Mouse (Mus musculus) heart, postnatal 14 days (tissue): ENCODE data around the gene Dazap2. TPM values are rescaled to one million over a fixed set of nuclear protein-coding genes. Genes with fewer than 3 reads are reported as not detected.
"Not testable (repeated sequence)": the region's sequence is repeated elsewhere in the genome, so short reads cannot be mapped to it uniquely, and the experiment has no call there.

Experiments used
- DNase-seq, 2 experiments: peaks; one replicate each; pipeline ENCODE4 v3.0.0; 2021 to 2022
- intact Hi-C: fragments of 180-260 bp; cut with DNase I; formaldehyde crosslinking; loops from one replicate; pipeline ENCODE4 v1.15.1; 2025
- total RNA-seq, 2 experiments: library from RNA; stranded (reverse); gene quantifications; 2 replicates each; pipeline ENCODE4 v1.2.3; 2021

Dazap2 gene
- total RNA-seq, 2 experiments from 2014 or later = 146 to 158 TPM

DNA sequence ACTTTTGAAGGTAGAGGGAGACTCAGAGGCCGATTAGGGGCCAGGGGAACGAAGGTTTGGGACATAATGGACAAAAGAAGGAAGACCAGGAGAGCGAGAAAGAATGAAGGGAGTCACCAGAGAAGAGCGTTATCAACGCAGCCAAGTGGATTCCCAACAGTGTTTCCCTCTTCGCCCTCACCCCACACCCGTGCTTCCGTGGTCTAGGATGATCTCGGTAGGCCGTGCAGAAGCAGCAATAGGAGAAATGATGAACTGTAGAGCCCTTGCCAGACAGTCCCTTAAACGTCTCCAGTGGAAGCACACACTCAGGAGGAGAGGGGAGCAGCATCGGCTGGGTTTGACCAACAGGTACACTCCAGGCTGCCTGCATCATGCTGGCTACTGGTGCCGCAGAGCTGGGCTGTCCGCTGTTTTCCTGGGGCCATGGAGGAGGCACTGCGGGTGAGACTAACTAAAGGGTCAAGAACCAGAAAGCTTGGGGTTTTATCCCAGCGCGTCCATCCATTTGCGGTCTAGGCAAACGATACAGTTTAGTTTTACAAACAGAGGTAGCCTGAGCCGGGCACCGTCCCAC lies 14.4 kb upstream of the Dazap2 start:
- intact Hi-C loops = loop anchor here (5.0 kb wide), 1 partner anchor 108 kb away; no protein-coding TSS in a partner anchor
- no peak for DNase-seq

DNA sequence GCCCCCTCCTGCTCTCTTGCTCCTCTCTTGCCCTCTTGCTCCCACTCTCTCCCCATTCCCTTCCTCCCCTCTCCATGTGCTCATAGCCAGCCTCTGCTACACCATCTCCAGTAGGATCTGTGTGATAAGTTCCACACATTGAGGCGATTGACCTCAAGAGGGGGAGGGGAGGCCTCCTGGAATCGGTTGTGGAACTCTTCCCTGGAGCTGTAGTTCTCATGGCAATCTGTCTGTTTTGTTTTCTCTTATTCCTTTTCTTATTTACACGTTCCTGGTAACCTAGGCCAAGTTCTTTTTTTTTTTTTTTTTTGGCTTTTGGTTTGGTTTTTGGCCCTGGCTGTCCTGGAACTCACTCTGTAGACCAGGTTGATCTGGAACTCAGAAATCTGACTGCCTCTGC lies 13.5 kb upstream of the Dazap2 start:
- intact Hi-C loops = loop anchor here (5.0 kb wide), 1 partner anchor 109 kb away; no protein-coding TSS in a partner anchor
- no peak for DNase-seq

DNA sequence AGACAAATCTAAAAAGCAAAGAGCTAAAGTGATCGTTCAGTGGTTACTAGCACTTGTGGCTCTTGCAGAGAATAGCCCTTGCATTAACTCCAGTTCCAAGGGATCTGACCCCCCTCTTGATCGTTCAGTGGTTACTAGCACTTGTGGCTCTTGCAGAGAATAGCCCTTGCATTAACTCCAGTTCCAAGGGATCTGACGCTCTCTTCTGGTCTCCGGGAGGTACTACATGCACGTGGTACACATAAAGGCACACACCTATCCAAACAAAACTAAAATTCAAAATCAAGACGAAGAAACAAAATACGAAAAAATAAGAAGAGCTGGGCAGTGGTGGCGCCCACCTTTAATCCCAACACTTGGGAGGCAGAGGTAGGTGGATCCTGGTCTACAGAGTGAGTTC lies 8.5 kb upstream of the Dazap2 start:
- intact Hi-C loops, DNase-seq: not testable (repeated sequence)

DNA sequence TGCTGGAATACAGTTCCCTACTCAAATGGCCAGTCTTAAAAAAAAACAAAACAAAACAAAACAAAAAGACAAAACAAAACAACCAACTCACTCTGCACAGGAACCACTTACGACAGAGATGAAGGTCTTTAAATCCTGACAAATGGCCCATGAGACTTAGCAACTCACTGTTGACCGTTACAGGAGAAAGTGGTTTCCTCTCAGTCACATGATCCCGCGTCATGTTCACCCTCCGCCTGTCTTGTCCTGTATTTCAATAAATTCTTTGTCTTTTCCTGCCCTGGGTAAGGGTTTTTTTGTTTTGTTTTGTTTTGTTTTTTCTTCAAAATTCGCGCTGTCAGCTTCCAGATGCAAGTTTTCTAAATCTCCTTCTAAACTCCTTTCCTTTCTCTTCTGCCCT lies 3.2 kb upstream of the Dazap2 start:
- intact Hi-C loops = loop anchor here (2.0 to 5.0 kb wide), 4 partner anchors 60 to 145 kb away; partner anchors contain the start of genes Letmd1 and Tfcp2

DNA sequence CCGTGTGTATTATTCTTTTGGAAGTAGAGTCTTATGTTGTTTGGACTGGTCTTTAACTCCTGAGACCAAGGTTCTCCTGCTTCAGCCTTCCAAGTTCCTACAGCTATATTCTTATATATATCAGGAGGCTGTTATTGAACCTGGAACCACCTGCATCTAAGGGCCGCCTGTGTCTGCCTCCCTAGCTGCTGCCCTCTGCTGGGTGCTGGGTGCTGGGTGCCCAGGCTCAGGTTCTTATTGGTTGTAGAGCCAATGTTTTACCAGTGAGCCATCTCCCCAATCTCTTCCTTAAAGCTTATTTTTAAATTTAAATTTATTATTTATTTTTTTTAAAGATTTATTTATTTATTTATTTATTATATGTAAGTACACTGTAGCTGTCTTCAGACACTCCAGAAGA lies 2.7 kb upstream of the Dazap2 start:
- DNase-seq = no peak
- intact Hi-C loops = loop anchor here (2.0 to 5.0 kb wide), 4 partner anchors 60 to 145 kb away; partner anchors contain the start of genes Letmd1 and Tfcp2

More for the DNA sequence above, 3.2 kb upstream of the Dazap2 start:
- no peak for DNase-seq

DNA sequence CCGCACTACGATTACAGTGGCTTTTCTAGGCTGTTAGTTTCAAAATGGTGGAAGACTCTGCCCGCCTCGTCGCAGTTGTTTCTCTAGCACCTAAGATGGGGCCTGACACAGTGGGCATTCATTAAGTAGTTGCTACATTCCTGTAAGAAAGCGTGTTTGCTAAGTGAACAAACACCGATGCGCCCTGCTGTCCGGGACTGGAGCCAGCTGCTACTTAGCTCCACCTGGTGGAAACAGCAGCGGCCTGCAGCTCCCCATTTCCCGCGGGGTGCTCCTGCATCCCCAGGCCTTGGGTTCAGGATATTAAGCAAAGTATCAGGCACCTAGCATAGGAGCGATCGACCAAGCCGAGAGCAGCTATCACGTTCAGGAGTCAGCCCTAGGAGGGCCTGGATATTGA lies 1.6 kb upstream of the Dazap2 start:
- intact Hi-C loops = loop anchor here (2.0 to 5.0 kb wide), 4 partner anchors 61 to 146 kb away; partner anchors contain the start of genes Letmd1 and Tfcp2
- peak; percentile 83 to 88 for DNase-seq

DNA sequence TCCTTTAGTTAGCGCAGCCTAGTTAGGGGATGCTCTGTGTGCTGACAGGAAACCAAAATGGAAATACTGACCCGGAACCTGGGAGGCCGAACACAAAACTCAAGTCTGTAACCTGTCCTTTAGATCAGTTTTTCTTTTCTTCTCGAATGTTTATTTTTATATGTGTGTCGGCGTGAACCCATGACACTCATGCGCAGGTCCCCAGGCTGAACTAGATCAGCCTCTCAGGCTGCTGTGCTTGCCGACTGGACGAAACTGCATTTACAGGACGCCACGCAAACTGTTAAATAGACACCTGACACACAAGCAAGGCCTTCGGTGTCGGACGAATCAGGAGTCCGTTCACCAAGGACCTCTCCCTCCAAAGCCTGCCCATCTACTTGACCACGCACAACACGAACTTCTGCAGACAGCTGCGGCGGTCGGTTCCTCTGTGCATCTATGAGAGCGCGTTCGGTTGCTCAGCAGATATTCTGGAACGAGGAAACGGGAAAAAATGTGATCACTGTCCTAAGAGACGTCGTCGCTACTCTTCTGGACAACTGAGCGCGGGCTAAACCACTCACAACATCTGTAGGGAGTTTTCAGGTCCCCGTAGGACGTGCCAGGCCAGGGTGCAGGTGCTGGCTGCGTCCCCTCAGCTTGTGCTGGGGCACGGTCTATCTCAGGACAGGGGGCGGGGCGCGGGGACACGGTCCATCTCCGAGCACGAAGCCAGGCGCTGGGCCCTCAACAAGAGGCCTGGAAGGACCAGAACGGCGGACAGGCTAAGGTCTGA lies 742 bp upstream of the Dazap2 start:
- intact Hi-C loops = loop anchor here (5.0 kb wide), 2 partner anchors 62 to 147 kb away; partner anchors contain the start of genes Letmd1 and Tfcp2

DNA sequence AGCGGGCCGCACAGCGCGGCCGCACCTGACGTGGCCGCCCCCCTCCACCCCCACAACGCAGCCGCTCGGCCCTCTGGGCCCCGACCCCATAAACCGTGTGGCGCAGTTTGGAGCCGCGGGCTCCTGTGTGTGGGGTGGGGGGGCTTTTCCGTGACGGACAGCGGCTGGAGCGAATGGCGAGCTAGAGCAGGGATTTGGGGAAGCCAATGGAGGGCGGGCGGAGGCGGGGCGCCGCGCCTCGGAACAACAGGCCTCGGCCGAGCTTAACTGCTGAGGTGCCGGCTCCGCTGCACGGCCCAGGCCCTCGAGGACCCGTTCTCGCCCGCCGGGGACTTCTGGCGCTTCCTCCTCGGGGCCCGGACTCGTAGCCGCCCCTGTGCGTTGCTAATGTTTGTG lies 674 bp downstream of the Dazap2 start:
- peak; percentile 92 to 94 for DNase-seq
- intact Hi-C loops = loop anchor here (5.0 kb wide), 1 partner anchor 1911 kb away; no protein-coding TSS in a partner anchor

More for the DNA sequence above, 742 bp upstream of the Dazap2 start:
- DNase-seq = peak in 1 of 2 experiments; percentile 35

DNA sequence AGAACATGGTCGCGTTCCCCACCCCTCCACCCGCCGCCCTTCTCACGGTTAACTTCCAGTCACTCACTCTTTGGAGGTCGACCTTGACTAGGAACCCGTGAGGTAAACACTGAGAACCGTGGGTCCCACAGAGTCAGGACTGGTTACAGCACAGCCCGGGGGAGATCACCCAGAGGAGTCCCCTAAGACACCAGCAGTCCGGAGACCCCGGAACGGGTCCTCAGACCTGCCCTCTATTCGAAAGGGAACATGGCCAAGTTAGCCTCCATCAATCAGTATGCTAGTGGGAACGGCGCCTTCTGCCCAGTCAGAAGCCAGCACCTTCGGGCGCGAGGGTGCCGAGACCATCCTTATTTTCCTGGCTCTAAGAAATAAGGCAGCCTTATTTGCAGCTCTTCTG lies 1.1 kb downstream of the Dazap2 start:
- no peak for DNase-seq
- intact Hi-C loops = loop anchor here (5.0 kb wide), 1 partner anchor 1911 kb away; no protein-coding TSS in a partner anchor

DNA sequence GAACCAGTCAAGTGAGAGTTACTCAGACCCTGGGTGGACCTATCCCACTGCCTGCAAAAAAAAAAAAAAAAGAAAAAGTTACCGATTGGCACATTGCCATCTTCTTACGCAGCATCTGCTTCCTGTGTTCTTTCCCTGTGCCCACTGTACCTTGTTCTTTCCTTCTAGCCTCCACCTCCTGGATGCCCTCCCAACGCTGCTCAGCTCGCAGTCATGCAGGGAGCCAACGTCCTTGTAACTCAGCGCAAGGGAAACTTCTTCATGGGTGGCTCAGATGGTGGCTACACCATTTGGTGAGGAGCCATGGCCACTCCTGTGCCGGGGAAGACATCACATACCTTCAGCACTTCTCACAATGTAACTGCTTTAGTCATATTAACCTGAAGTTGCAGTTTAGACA lies 4.1 kb downstream of the Dazap2 start:
- DNase-seq = no peak
- intact Hi-C loops = loop anchor here (5.0 kb wide), 1 partner anchor 1908 kb away; no protein-coding TSS in a partner anchor

DNA sequence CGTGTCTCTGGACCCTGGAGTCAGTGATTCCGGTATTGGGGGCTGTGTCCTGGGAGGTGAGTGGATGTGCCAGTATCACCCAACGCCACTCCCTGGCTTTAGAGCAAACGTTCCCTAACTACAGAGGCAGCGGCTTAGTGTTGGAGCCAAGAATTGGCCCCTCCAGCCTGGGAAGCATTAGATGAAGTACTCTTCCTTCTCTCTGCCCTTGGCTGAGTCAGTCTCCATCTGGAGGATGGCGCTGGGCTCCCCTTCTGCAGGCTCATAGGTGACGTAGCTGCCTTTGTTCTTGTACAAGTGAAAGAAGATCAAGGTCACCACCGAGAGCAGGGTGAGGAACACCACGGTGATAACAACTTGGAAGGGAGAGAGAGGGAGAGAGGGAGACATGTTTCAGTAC lies 6.5 kb downstream of the Dazap2 start:
- intact Hi-C loops = loop anchor here (2.0 kb wide), 1 partner anchor 15 kb away; the partner anchor contains the start of gene Smagp
- DNase-seq = not testable (repeated sequence)

DNA sequence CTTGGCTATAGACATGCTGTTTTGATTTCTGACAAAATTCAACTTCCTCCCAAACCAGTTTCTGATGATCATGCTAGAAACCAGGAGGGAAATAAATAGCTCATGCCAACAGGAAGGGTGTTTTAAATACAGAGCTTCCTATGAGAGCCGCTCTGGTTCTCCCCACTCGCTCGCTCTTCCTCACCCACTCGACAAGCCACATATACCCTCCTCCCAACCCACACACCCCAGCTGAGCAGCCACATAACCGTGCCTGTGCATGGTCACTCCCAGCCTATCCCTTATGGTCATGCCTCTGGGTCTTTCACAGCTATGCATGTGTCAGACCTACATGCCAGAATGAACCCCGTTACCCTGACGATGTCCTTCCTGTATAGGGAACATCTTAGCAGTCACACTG lies 7.0 kb downstream of the Dazap2 start:
- intact Hi-C loops = no loop called here

DNA sequence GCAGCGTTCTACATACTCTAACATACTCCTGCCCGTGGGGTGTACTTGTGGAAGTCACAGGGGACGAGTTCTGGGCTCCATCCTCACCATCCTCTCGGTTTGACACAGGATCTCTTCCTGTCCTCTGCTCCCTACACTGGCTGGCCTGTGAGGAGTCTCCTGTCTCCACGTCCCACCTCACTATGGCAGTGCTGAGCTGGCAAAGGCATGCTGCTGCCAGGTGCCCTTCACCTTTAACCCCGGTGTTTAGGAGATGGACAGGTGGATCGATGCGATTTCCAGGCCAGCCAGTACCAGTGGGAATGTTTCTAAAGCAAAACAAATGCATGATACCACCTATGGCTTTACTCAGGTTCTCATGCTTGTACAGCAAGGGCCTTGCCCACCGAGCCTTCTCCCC lies 8.6 kb downstream of the Dazap2 start:
- intact Hi-C loops = no loop called here
- DNase-seq = no peak

More for the DNA sequence above, 7.0 kb downstream of the Dazap2 start:
- DNase-seq = no peak

DNA sequence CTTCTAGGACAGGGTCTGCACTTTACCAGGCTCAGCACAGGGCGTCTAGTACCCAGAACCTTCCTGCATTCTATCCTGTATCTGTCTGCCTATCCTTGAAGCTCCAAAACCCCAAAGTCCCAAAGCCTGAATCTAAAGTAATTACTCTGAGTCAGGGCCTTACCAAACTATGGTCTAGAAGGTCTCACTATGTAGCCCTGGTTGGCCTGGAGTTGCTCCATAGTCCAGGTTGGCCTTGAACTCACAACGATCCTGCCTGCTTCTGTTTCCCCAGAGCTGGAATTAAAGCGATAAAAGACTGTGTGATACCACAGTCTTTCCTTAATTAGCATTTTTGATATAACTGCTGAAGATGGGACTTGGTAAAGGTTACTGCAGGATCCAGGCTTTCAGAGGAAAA lies 9.3 kb downstream of the Dazap2 start:
- intact Hi-C loops = no loop called here

DNA sequence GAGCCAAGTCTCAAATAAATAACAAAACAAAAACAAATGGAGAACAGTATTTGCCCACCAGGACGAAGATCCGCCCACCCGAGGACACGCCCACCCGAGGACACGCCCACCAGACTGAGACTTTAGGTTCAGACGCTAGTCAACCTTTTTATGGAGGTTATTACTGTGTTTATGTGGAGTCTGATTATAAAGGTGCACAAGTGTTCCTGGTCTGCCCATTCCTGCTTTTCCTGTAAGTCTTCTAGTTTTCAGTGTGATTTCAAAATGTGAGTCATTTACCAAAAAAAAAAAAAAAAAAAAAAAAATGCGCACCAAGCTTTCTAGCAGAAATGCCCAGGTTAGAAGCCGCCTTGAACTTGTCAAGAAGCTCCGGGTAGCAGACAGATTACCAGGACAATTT lies 12.1 kb downstream of the Dazap2 start:
- intact Hi-C loops = no loop called here
- no peak for DNase-seq

More for the DNA sequence above, 9.3 kb downstream of the Dazap2 start:
- DNase-seq = no peak

DNA sequence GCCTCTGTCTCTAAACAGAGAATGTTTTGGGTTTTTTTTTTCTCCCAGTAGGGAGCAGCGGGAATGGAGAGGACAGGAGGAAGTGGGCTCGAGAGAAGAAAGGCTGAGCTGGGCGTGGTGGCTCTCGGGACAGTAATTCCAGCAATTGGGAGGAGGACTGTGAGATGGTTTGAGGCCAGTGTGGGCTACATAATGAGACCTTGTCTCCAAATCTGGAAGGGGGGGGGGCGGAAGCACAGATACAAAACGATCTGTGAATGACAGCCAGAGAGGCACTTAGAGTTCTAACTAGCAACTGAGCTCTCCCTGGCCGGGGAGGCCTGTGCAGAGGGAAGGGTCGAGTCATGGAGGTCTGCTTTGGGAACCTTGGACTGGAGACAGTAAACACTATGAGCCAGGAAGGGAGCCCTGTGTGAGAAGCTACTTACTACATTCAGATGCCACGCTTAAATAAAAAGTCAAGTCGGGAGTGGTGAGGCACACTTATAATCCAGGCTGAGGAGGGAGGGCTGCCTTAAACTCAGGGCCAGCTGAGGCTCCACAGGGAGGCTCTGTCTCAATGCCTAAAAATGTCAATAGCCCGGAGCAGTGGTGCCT lies 12.7 kb downstream of the Dazap2 start:
- intact Hi-C loops = no loop called here
- no peak for DNase-seq

DNA sequence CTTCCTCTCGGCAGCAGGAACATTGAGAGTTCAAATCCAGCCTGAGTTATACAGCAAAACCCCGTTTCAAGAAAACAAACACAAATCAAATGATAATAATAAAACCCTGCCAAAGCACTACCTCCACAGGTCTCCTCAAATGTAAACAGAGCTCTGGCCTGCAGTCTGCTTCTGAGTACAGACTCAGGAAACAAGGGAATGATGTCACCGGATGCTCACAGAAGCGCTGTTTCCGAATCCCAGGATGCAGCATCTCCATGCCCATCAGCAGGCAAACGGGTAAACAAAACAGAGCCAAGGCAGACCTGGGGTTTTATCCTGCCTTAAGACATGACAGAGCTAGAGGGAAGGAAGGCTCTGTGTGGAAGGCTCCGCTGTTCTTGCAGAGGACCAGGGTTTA lies 13.6 kb downstream of the Dazap2 start:
- DNase-seq = no peak
- intact Hi-C loops = no loop called here

DNA sequence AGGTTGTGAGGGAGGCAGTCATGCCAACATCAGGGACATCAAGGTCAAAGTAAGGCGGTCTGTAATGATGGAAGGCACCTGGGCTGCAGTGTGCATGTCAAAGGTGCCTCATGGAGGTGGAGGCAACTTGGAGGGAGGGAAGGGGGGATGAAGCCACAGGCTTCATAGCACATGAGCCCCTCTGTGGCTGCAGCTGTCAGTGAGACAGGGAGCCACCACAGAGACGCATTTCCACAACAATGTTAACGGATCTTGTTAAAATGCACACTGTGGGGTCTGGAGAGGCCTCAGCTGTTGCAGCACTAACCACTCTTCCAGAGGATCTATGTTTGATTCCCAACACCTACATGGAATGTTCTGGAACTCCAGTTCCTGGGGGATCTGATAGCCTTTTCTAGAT lies 15.0 kb downstream of the Dazap2 start:
- intact Hi-C loops = no loop called here
- no peak for DNase-seq

DNA sequence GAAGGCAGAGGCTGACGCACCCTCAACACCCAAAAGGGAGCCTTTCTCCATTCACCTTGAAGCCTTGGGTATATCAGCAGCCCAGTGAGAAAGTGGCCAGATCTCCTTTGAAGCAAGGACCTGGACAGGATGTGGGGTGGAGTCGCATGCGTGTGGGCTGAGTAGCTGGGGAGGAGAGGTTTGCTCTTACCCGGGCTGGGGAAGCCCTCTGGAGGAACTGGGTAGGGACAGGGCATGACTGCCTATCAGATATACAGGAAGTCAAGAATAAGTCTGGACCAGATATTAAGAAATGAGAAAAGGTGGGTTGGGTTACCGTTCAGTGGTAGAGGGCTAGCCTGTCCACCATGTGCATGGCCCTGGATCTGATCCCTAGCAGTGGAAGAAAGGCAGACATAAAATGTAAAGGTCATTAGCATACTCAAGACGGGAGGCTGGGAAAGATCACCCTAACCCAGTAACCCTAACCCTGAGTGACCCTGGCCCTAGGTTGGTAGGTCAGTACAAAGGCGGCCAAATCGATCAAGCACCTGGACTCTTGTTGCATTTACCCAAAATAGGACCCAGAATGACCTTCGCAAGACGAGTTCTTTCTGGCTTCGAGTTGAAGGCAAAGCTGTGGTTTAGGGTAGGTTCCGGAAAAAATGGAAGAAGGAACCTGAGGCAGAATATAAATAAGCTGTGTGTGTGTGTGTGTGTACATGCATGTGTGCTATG lies 16.5 kb downstream of the Dazap2 start:
- intact Hi-C loops = no loop called here

DNA sequence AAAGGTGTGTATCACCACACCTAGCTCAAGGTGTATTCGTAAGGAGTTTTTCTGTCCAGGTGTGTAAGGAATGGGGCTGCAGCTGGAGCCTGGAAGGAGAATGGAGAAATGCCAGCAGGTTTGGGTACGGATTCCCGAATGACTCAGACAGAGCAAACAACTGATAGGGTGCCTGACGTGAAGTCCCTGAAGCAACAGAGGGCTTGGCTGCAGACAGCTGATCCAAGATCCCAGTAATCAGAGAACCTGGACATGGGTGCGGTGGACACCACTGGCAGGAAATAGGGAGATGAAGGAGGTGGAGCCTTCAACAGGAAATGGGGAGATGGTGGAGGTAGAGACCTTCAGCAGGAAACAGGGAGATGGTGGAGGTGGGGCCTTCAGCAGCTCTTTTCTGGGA lies 17.2 kb downstream of the Dazap2 start:
- no peak for DNase-seq
- intact Hi-C loops = no loop called here

More for the DNA sequence above, 16.5 kb downstream of the Dazap2 start:
- no peak for DNase-seq
